Mouse (Mus musculus) lung, postnatal 0 days (tissue): ENCODE measurements around the gene Ccl22.

Source experiments
- CTCF ChIP-seq: IDR thresholded peaks from 2 replicates; pipeline ENCODE4 v1.5.1; 2016; ENCODE audit warnings: antibody characterized with exemption, mild to moderate bottlenecking
- EP300 ChIP-seq: IDR thresholded peaks from 2 replicates; pipeline ENCODE4 v1.6.1; 2016; ENCODE audit warnings: antibody characterized with exemption, mild to moderate bottlenecking, control low read depth

DNA sequence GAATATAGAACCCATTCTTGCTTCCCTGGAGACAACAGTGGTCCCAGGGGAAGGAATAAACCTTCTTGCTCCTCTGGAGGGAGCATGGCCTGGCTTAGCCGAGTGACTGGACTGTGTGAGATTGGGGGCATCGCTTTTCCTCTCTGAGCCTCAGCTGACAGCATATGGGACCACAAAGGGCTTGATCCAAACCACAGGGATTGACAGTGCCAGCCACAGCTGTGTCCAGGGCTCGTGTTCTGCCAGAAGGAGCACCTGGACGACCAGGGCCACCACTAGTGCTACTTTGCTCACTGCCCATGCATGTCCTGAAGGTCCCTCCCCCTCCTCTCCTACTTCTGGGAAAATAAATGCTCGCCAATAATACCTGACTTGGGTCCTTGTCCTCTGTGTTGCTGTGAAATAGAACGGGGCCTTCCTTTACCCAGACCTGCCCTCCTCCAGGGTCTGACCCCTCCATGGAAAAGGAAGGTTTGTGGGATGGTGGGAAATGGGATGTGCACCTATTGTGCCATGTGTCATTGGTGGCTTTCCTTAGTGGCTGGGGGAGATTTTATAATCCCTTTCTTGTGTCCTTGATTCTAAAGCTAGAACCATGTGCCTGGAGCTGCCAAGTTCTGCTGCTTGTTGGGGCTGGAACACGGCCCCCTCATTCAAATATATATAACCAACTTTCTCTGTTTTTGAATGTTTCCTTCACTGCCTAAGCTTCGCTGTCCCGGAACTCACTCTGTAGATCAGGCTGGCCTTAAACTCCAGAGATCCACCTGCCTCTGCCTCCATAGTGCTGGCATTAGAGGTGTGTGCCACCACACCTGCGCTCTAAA is 5.8 kb downstream of the Ccl22 start:
- no peak for TF ChIP-seq CTCF
- no peak for TF ChIP-seq EP300
